In the genomic region with DNA sequence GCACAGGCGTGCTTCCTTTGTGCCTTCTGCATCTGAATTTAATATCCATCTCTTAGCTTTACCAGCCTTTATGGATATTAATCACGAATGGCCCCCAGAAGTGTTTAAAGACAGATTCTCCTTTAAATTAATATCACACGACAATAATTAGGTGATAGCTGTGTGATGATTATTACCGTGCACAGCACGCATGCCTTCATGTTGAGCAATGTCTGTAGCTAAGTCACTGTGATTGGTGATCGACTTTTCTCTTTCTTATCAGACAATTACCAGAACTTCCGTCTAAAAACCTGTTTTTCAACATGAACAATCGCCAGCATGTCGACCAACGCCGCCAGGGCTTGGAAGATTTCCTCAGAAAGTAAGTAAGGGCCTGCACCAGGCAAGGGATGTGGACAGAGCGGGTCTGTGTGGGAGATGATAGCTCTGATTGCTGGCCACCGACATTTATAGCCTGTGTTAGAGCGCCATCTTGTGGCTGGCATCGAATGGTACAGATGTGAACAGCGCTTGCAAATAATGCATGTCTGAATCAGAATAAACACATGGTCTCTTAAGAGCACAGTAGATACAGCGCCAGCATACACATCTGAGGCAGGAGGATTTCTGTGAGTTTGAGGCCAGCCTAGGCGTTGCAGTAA, we compare ENCODE assay signal across 9 mouse cellular contexts. TPM values are rescaled to one million over a fixed set of nuclear protein-coding genes. Genes with fewer than 3 reads are reported as not detected.
DNase-seq lines count a peak whose midpoint lies in the region; ATAC-seq and TF ChIP-seq lines count a peak whose summit lies in the region.
"Had no signal": no experiment of that assay in that cellular context is flagged by ENCODE, and none has a peak within 500 bp of the region (broad histone marks: within the 10 kb centered on the region; RNA-seq: fewer than 3 reads in every experiment).

No protein-coding gene starts in this region.

- H3K9ac ChIP-seq in ES-E14 (ENCODE audit: insufficient read depth, low read depth, low read length, poor library complexity, severe bottlenecking): no peak overlapping the region
- no peak overlapping the region; the same call in 1 of the 2 replicates for H3K9ac ChIP-seq in forebrain, embryonic 15.5 days (replicated peaks)

- H3K4me1 ChIP-seq in ES-E14 (ENCODE audit: control insufficient read depth in 2 of 2, insufficient read depth in 2 of 2, low read length in 2 of 2, poor library complexity in 1 of 2): no peaks in the 10 kb centered on the region; a peak in 1 of 4 replicates
- H3K4me1 ChIP-seq in forebrain, embryonic 15.5 days: no peaks in the 10 kb centered on the region

- peaks cover 23% of the 10 kb centered on the region; the same call in 1 of the 2 replicates for H3K36me3 ChIP-seq in ES-E14 (ENCODE audit: control insufficient read depth, insufficient read depth, low read length, poor library complexity, severe bottlenecking)
- H3K36me3 ChIP-seq in forebrain, embryonic 15.5 days: no peaks in the 10 kb centered on the region

- H3K4me2 ChIP-seq in forebrain, embryonic 15.5 days (replicated peaks): no peak overlapping the region

- H3K9me3 ChIP-seq in ES-E14 (ENCODE audit: control insufficient read depth, insufficient read depth, low read depth, low read length): no peaks in the 10 kb centered on the region
- H3K9me3 ChIP-seq in forebrain, embryonic 15.5 days: no peaks in the 10 kb centered on the region

- no peak overlapping the region for H3K27ac ChIP-seq in ES-E14 (ENCODE audit: insufficient read depth, low read depth, low read length, poor library complexity, severe bottlenecking)
- no peak overlapping the region for H3K27ac ChIP-seq in forebrain, embryonic 15.5 days (replicated peaks)
- H3K27ac ChIP-seq: macrophage had no signal

- ATAC-seq in forebrain, embryonic 15.5 days (replicated peaks): peak; percentile 88
- ATAC-seq in neutrophil, adult 5-6 weeks (ENCODE audit: extremely low read depth, insufficient number of reproducible peaks, low FRiP score, poor library complexity, severe bottlenecking): peak; percentile 84

- intact Hi-C loops in heart, postnatal 36 days (cut with DNase I): loop anchor here (1.0 kb wide), 4 partner anchors 70 to 372 kb away; no protein-coding TSS in a partner anchor

- no peak overlapping the region for H3K4me3 ChIP-seq in ES-E14 (ENCODE audit: insufficient read depth in 1 of 2, low read depth in 1 of 2, low read length in 2 of 2, poor library complexity in 1 of 2, severe bottlenecking in 1 of 2)
- H3K4me3 ChIP-seq in forebrain, embryonic 15.5 days: no peak overlapping the region

- DNase-seq in ES-E14 (ENCODE audit: low read depth, low spot score): peak; percentile 75
- peak; percentile 74 for DNase-seq in cerebellum, adult 11 months
- peak; percentile 88 to 90 for DNase-seq in heart, postnatal 36 days
- DNase-seq in layer of hippocampus, adult 11-12 months (ENCODE audit: low spot score): peak; percentile 83
- peak; percentile 75 to 76 for DNase-seq in lung, adult 18-20 months
- DNase-seq in testis, postnatal 10 days (ENCODE audit: low spot score): peak; percentile 91

- in situ Hi-C loops in ES-E14 (cut with MboI; ENCODE audit: low sequenced_read_pairs in 2 of 2, unreplicated experiment in 2 of 2): loop anchor here in 1 of 2 experiments (10.0 kb wide), 1 partner anchor 645 kb away; the partner anchor contains the start of gene Hoxa7

- WGBS in forebrain, embryonic 15.5 days: 31% methylated on average over 18 of the region's 18 CpGs

- no peaks in the 10 kb centered on the region for H3K27me3 ChIP-seq in forebrain, embryonic 15.5 days

TF ChIP-seq in ES-E14, 5 proteins besides CTCF, POLR2A, EP300 and RAD21:
- TF ChIP-seq ZC3H11A (IDR thresholded peaks at IDR 0.05; ENCODE audit: borderline replicate concordance, low read depth, low read length) (peak; percentile 98), HCFC1 (IDR thresholded peaks at IDR 0.05; ENCODE audit: borderline replicate concordance, insufficient read depth, low read length) (no peak), CHD2 (IDR thresholded peaks at IDR 0.05; ENCODE audit: low read depth, low read length) (no peak)

RNA-seq across cellular contexts. Expression of gene Snx10, which starts 56.5 kb away (rescaled TPM):
- 20.9 and 21.2 TPM in 2 replicates for total RNA-seq in ES-E14 (2012; rRNA removed)
- 52.9 and 61.7 TPM in 2 replicates for polyA plus RNA-seq in forebrain, embryonic 15.5 days (2015; fragmentation: Nextera tagmentation; extraction: Ambion mirVana)
- 10 to 100 TPM; 11.7 to 12.6 TPM for total RNA-seq in heart, postnatal 36 days (2021)
- total RNA-seq in neutrophil, adult 5-6 weeks (2017): 46.5 and 49.2 TPM in 2 replicates
